Mouse (Mus musculus) spleen, adult 2 months (tissue): ENCODE data around the gene Crb1. TPM values are rescaled to one million over a fixed set of nuclear protein-coding genes. Genes with fewer than 3 reads are reported as not detected.
A peak's percentile ranks its signal among the peaks of the same experiment; 100 is the strongest.

Source experiments
- DNase-seq, 2 experiments: peaks; one replicate each; pipeline versions ENCODE4 v3.0.0 to v3.0.0-alpha.2; 2012 to 2021; ENCODE audit warnings: low spot score in 2 of 2, low read depth in 1 of 2
- H3K27ac ChIP-seq: fragments of 200-500 bp; 2 replicates; pipeline ENCODE4 v1.5.1; 2012; ENCODE audit warnings: low read length, inconsistent platforms; ENCODE audit not compliant: insufficient read depth
- H3K27me3 ChIP-seq: fragments of 200-500 bp; 2 replicates; pipeline ENCODE4 v1.6.1; 2012; ENCODE audit warnings: mild to moderate bottlenecking, moderate library complexity, low read length, inconsistent platforms; ENCODE audit not compliant: control insufficient read depth, insufficient read depth
- H3K36me3 ChIP-seq: fragments of 200-500 bp; 2 replicates; pipeline ENCODE4 v1.6.1; 2012; ENCODE audit warnings: mild to moderate bottlenecking, low read length, inconsistent platforms; ENCODE audit not compliant: control insufficient read depth, insufficient read depth
- H3K4me1 ChIP-seq: fragments of 200-500 bp; 2 replicates; pipeline ENCODE4 v1.6.1; 2011; ENCODE audit warnings: inconsistent platforms; ENCODE audit not compliant: control insufficient read depth, insufficient read depth, insufficient read length
- H3K4me3 ChIP-seq: fragments of 200-500 bp; 2 replicates; pipeline ENCODE4 v1.5.1; 2011; ENCODE audit warnings: mild to moderate bottlenecking, inconsistent platforms; ENCODE audit not compliant: insufficient read depth, insufficient read length; ENCODE audit errors: extremely low read depth
- CTCF ChIP-seq: fragments of 200-500 bp; IDR thresholded peaks from 2 replicates; pipeline ENCODE4 v1.5.1; 2011; ENCODE audit warnings: mild to moderate bottlenecking, inconsistent platforms; ENCODE audit not compliant: insufficient read depth, insufficient read length, insufficient replicate concordance; ENCODE audit errors: extremely low read depth
- POLR2A ChIP-seq: fragments of 200-500 bp; IDR thresholded peaks from 2 replicates; pipeline ENCODE4 v1.6.1; 2011; ENCODE audit warnings: low read depth, low read length, inconsistent platforms
- WGBS: fragments of 180-500 bp; shearing (Covaris S2); methylation state at CpG from one replicate; pipeline ENCODE4 v1.1.7; 2018; 5-methylcytosine and 5-hydroxymethylcytosine counted together
- polyA plus RNA-seq: library from polyadenylated mRNA; depleted of rRNA; stranded (reverse); fragments of >200 nt; gene quantifications from 2 replicates; pipeline ENCODE4 v1.2.3, GENCODE M21; 2012

Crb1 gene
- polyA plus RNA-seq, 1 experiment = not detected

DNA sequence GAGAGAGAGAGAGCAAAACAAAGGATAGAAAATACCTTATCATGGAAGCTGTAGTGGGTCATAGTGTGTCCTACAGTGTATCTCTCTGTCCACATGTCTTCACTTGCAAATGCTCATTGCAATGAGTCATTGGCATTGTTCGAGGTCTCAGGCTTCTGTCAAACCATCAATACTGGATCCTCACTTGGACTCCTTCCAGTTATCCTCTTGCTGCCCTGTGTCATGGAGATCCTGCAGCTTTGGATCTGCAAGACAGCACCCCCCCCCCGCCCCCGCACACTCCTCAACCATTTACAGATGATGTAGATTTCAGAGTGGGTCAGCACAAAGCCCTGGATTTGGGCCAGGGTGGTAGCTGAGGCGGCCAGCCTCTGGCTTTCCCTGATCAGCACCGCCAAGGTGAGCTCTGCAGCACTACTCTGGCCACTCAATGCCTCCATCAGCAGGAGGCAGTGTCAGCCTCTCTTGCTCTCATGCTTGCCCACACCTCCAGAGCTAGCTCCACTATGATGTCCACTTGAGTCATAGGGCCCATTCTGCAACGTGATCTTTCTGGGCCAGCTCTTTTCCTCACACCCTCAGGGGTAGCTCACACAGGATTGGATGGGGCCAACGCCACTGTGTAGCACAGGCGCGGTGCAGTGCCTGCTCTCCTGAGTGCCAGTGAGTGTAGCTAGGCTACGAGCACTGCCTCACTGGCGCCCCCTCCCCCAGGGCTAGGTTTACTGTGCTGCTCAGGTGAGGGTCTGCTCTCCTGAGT, 2.1 kb upstream of the Crb1 start:
- Histone ChIP-seq H3K27me3 (no peaks in the 10 kb centered on the region), H3K4me1 (no peaks in the 10 kb centered on the region), H3K27ac (no peak overlapping the region), H3K4me3 (no peak overlapping the region), H3K36me3 (no peaks in the 10 kb centered on the region)
- no peak for DNase-seq
- TF ChIP-seq CTCF (no peak), POLR2A (no peak)
- 60% methylated on average over 11 of the region's 11 CpGs for WGBS

DNA sequence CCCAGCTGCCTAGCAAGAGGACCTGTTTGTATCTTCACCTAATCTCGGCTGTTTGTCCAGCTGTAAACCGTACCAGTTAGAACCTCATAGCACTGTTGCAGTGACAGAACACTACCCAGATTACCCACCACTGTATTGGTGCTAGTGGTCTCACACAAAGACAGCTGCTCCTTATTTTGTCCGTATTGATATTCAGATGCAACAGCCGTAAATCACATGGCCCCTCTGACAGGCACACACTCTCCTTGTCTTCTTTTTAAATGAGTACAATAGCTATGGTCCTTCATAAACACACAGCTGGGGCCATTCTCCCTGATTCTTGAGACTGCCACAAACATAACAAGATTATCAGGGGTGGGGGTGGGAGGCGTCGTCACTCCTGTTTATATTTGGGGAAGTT, 1.0 kb downstream of the Crb1 start:
- no peak for TF ChIP-seq CTCF
- no peak for TF ChIP-seq POLR2A
- WGBS = 76% methylated on average over 6 of the region's 6 CpGs
- H3K27ac ChIP-seq = no peak overlapping the region

DNA sequence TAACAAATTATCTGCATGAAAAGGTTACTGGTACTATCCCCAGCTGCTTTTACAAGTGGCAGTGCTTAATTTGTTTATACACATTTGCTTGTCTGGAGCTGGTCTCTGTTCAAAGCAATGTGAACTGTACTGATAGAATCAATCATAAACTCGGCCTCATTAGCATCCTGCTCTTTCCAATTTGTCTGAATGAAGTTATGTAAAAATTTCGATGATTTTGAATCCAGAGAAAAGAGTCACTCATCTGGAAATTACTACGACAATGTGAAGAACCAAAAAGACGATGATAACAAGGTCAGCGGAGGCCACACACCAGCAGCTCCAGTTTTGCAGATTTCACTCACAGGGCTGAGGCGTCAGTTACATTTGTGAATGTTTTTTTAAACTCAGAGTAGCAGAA, 5.6 kb downstream of the Crb1 start:
- H3K4me3 ChIP-seq = no peak overlapping the region
- H3K36me3 ChIP-seq = no peaks in the 10 kb centered on the region
- H3K27me3 ChIP-seq = no peaks in the 10 kb centered on the region
- TF ChIP-seq CTCF = no peak
- no peak for TF ChIP-seq POLR2A
- no peaks in the 10 kb centered on the region for H3K4me1 ChIP-seq
- no peak for DNase-seq
- 83% methylated on average over 6 of the region's 6 CpGs for WGBS
- H3K27ac ChIP-seq = no peak overlapping the region

More for the DNA sequence above, 1.0 kb downstream of the Crb1 start:
- no peaks in the 10 kb centered on the region for H3K36me3 ChIP-seq
- no peaks in the 10 kb centered on the region for H3K27me3 ChIP-seq
- H3K4me3 ChIP-seq = no peak overlapping the region
- DNase-seq = no peak
- H3K4me1 ChIP-seq = no peaks in the 10 kb centered on the region

DNA sequence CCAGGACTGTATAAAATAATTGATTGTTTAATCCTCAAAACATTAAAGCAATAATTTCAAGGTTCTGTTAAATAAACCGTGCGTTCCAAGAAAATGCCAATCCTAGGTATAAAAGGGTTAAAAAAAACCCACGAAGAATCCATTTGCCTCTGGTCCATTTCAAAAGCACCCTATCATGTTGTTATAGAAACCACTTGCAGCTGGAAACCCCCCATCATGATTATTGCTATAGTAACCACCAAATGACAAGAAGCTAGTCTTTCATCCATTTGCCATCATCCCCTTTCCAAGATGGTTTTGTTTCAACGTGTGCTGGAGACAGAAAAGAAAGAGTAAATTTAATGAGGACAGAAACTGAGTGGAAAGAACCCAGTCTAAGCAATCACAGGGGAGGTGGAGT, 28.3 kb downstream of the Crb1 start:
- H3K4me3 ChIP-seq = no peak overlapping the region
- H3K27me3 ChIP-seq = no peaks in the 10 kb centered on the region
- TF ChIP-seq CTCF (no peak), POLR2A (no peak)
- 62% methylated on average over 4 of the region's 4 CpGs for WGBS
- no peak for DNase-seq
- H3K4me1 ChIP-seq = no peaks in the 10 kb centered on the region
- no peaks in the 10 kb centered on the region for H3K36me3 ChIP-seq
- H3K27ac ChIP-seq = no peak overlapping the region

DNA sequence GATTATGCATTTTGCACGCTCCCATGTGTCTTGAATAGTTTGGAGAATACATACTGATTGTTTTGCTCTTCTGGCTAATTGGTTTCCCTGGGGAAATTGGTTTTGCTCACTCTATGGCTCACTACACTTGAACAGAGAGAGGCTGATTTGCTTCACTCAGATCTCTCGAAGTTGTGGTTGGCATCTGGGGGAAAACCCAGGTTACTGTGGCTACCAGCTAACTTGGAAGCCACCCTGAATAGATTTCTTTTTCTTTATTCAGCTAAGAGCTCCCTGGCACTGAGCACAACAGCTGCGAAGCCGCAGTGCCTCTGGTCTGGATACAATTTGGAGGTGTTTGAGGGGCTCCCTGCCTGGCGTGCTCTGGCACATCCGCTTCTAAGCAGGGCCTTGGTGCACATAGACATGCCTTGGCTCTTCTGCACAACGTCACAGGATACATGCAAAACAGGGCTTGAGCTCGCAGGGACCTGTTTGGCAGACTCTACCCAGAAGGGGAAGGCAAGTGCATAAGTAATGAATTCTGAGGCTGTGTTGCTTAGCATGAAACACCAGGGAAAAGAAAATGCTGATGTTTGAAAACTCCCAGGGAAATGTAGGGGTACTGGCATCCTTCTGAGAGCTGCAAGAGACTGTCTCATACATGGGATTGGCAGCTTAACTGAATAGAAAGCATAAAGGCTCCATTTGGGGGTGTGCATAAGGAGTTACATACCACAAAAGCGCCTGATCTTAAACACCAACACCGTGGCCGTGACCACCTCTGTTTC, 30.1 kb downstream of the Crb1 start:
- peak; percentile 4 to 7 for DNase-seq
- Histone ChIP-seq H3K36me3 (no peaks in the 10 kb centered on the region), H3K4me3 (no peak overlapping the region), H3K4me1 (no peaks in the 10 kb centered on the region), H3K27me3 (no peaks in the 10 kb centered on the region), H3K27ac (no peak overlapping the region)
- no peak for TF ChIP-seq CTCF
- TF ChIP-seq POLR2A = no peak
- 55% methylated on average over 11 of the region's 11 CpGs for WGBS

DNA sequence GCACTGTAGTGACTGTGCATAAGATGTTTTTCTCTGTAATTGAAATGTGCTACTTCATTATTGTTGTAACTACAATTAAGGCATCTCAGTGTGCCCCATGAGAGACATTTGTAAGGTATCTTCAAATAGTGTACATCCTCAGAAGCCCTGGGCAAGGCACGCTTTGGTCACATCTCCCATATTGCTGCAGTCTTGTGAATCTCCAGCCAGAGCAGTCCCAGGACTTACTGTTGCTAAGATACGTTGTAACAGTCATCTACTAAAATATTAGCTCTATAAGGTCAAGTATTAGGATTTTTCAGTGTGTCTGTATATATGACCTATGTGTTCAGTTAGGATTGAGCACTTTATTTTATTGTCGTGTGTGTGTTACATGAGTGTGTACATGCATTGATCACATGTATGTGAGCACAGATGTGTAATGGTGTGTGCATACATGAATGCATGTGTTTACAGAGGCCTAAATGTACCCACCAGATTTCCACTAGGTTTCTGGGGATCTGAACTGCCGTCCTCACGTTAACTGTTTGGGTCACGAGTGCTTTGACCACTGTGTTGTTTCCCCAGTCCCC, 30.8 kb downstream of the Crb1 start:
- Histone ChIP-seq H3K27ac (no peak overlapping the region), H3K4me3 (no peak overlapping the region), H3K4me1 (no peaks in the 10 kb centered on the region), H3K36me3 (no peaks in the 10 kb centered on the region), H3K27me3 (no peaks in the 10 kb centered on the region)
- DNase-seq = no peak
- TF ChIP-seq POLR2A = no peak
- no peak for TF ChIP-seq CTCF
- WGBS = 82% methylated on average over 6 of the region's 6 CpGs
